Mouse (Mus musculus) ES-Bruce4 (cell line): ENCODE results near the gene Il12rb1. TPM values are rescaled to one million over a fixed set of nuclear protein-coding genes. Genes with fewer than 3 reads are reported as not detected.

ENCODE experiments used
- H3K27ac ChIP-seq: 2 replicates; pipeline ENCODE4 v1.5.1; 2012; ENCODE audit warnings: low read length, inconsistent platforms; ENCODE audit not compliant: insufficient read depth
- H3K27me3 ChIP-seq: 2 replicates; pipeline ENCODE4 v1.6.1; 2012; ENCODE audit warnings: mild to moderate bottlenecking, low read length, inconsistent platforms; ENCODE audit not compliant: control insufficient read depth, poor library complexity, insufficient read depth, severe bottlenecking
- H3K36me3 ChIP-seq: 2 replicates; pipeline ENCODE4 v1.6.1; 2012; ENCODE audit warnings: inconsistent platforms, mild to moderate bottlenecking, low read length, moderate library complexity; ENCODE audit not compliant: control insufficient read depth, poor library complexity, insufficient read depth, severe bottlenecking
- H3K4me1 ChIP-seq: one replicate; pipeline ENCODE4 v1.8.1; 2011; ENCODE audit warnings: low read length; ENCODE audit not compliant: control insufficient read depth, insufficient read depth
- H3K4me3 ChIP-seq: 2 replicates; pipeline ENCODE4 v1.5.1; 2011; ENCODE audit warnings: low read depth, mild to moderate bottlenecking, low read length
- H3K9ac ChIP-seq: 2 replicates; pipeline ENCODE4 v1.6.1; 2012; ENCODE audit warnings: low read depth, mild to moderate bottlenecking, inconsistent platforms; ENCODE audit not compliant: poor library complexity, severe bottlenecking
- H3K9me3 ChIP-seq: replicated peaks from 2 replicates; pipeline ENCODE4 v1.6.1; 2012; ENCODE audit warnings: mild to moderate bottlenecking, low read length, inconsistent platforms; ENCODE audit not compliant: control insufficient read depth, poor library complexity, insufficient read depth, severe bottlenecking
- CTCF ChIP-seq: IDR thresholded peaks from one replicate; pipeline ENCODE4 v1.8.1; 2011; ENCODE audit warnings: low read depth, low read length
- EP300 ChIP-seq: IDR thresholded peaks from 2 replicates; pipeline ENCODE4 v1.6.1; 2011; ENCODE audit warnings: low read depth, low read length; ENCODE audit not compliant: insufficient read depth
- POLR2A ChIP-seq: IDR thresholded peaks from one replicate; pipeline ENCODE4 v1.8.1; 2011; ENCODE audit warnings: low read length; ENCODE audit not compliant: insufficient read depth
- polyA plus RNA-seq: library from polyadenylated mRNA; stranded (reverse); fragments of >200 nt; gene quantifications from 2 replicates; pipeline ENCODE4 v1.2.4, GENCODE M21; 2011; ENCODE audit warnings: low read depth; ENCODE audit not compliant: missing spikeins, insufficient read depth, insufficient read length

Gene Il12rb1
- polyA plus RNA-seq, 1 experiment = 2.0 TPM

GRCm38 (mm10) chr8:70862824-70863641 is 54.8 kb downstream of the Il12rb1 start, which contains the start of gene Kcnn1:
Gene Kcnn1 (minus strand): TSS chr8:70863258.
- Histone ChIP-seq H3K9ac (peak within 1 kb of the TSS; percentile 41), H3K4me1 (peaks cover 3% of the 10 kb centered on the region), H3K27ac (no peak within 1 kb of the TSS), H3K4me3 (peak within 1 kb of the TSS; percentile 38), H3K27me3 (peaks cover 14% of the 10 kb centered on the region), H3K9me3 (no peaks in the 10 kb centered on the region), H3K36me3 (no peaks in the 10 kb centered on the region; the same call in 1 of the 2 replicates)
- TF ChIP-seq CTCF (no peak), EP300 (0 out of 2 replicates have a peak, but pooled peaks have one; percentile 3)

- Histone ChIP-seq H3K9ac (peak overlapping the region; percentile 41; the same call in 1 of the 2 replicates), H3K27ac (no peak overlapping the region), H3K4me3 (peak overlapping the region; percentile 20), H3K27me3 (peaks cover 14% of the 10 kb centered on the region), H3K4me1 (peaks cover 3% of the 10 kb centered on the region), H3K36me3 (no peaks in the 10 kb centered on the region; the same call in 1 of the 2 replicates), H3K9me3 (no peaks in the 10 kb centered on the region)
- TF ChIP-seq POLR2A (no peak), EP300 (no peak), CTCF (no peak)
Measured at GRCm38 (mm10) chr8:70863956-70864711, 55.9 kb downstream of the Il12rb1 start.

GRCm38 (mm10) chr8:70864712-70865221 is 56.5 kb downstream of the Il12rb1 start:
- Histone ChIP-seq H3K4me3 (peak overlapping the region; percentile 59), H3K27ac (peak overlapping the region; percentile 3), H3K4me1 (peaks cover 3% of the 10 kb centered on the region), H3K9ac (peak overlapping the region; percentile 5), H3K27me3 (peaks cover 14% of the 10 kb centered on the region), H3K36me3 (no peaks in the 10 kb centered on the region; the same call in 1 of the 2 replicates), H3K9me3 (no peaks in the 10 kb centered on the region)
- no peak for TF ChIP-seq POLR2A
- no peak for TF ChIP-seq CTCF
- TF ChIP-seq EP300 = peak; percentile 73

- peaks cover 3% of the 10 kb centered on the region for H3K4me1 ChIP-seq
- no peaks in the 10 kb centered on the region; the same call in 1 of the 2 replicates for H3K36me3 ChIP-seq
- peak overlapping the region; percentile 13 for H3K9ac ChIP-seq
- H3K4me3 ChIP-seq = peak overlapping the region; percentile 63
- peaks cover 14% of the 10 kb centered on the region for H3K27me3 ChIP-seq
- TF ChIP-seq POLR2A (no peak), EP300 (peak; percentile 44), CTCF (no peak)
- peak overlapping the region; percentile 75 for H3K27ac ChIP-seq
- H3K9me3 ChIP-seq = no peaks in the 10 kb centered on the region
Measured at GRCm38 (mm10) chr8:70865350-70866000, 57.2 kb downstream of the Il12rb1 start.

- H3K4me1 ChIP-seq = peaks cover 3% of the 10 kb centered on the region
Measured at GRCm38 (mm10) chr8:70866001-70866520, 57.8 kb downstream of the Il12rb1 start.

More at GRCm38 (mm10) chr8:70866001-70866520, 57.8 kb downstream of the Il12rb1 start:
- H3K27me3 ChIP-seq = peaks cover 14% of the 10 kb centered on the region
- no peaks in the 10 kb centered on the region for H3K9me3 ChIP-seq
- no peaks in the 10 kb centered on the region; the same call in 1 of the 2 replicates for H3K36me3 ChIP-seq
- H3K9ac ChIP-seq = 0 out of 2 replicates have a peak overlapping the region, but pooled peaks have one; percentile 13
- peak overlapping the region; percentile 75 for H3K27ac ChIP-seq
- H3K4me3 ChIP-seq = peak overlapping the region; percentile 63
- no peak for TF ChIP-seq POLR2A
- peak; percentile 59; the same call in 1 of the 2 replicates for TF ChIP-seq EP300
